Mouse (Mus musculus) thymus, postnatal 36 days (tissue): ENCODE results near the gene Pgap3.

Experiments used
- DNase-seq, 2 experiments: peaks; one replicate each; pipeline ENCODE4 v3.0.0; 2022; ENCODE audit warnings: mixed read lengths in 2 of 2

The Pgap3 gene

DNA sequence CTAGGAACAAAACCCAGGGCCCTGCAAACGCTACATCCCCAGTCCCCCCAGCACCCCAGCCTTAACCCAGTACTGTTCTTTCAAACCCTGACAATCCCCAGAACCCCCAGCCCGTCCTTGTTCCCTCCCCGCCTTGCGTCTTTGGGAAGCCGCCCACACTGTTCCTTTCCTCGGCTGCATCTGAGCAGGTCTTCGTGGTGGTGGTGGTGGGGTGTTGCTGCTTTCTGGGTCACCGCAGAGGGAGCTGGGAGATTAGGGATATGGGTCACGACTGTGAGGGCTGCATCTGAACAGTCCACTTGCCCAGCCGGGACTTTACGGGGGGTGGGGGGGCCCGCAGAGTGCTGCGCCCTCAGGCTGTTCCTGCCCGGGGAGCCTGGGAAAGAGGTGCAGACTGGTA lies 45.8 kb downstream of the Pgap3 start:
- DNase-seq, result no peak

- DNase-seq, result no peak
Measured at GRCm38 (mm10) chr11:98353651-98354211, 46.6 kb downstream of the Pgap3 start.

DNA sequence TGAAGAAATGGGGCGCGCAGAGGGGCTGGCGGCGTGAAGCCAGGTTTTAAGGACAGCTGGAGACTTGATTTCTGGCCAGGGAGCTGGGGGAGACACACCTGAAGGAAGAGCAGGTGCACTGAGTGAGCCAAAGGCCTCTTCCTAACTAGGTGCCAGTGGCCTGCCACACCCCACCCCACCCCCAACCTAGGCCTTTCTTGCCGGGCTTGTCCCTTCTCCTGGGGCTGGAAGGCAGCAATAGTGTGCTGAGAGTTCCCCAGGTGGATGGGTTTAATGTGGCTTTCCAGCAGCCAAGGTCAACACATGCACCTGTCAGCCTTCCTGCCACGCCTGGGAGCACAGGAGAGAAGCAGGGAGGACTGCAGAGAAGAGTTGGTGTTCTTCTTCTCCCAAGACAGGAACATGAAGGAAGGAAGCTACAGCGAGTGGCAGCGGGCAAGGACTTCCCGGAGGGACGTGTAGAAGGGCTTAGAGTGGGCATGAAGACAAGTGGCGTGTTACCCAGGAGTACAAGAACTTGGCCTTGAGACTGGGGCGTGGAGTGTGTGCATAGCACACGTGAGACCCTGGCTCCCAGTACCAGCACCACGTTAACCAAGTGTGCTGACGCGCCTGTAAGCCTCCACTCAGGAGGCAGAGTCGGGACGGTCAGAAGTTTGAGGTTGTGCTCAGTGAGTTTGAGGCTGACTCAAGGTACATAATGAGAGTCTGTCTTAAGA lies 47.9 kb downstream of the Pgap3 start:
- no peak for DNase-seq

GRCm38 (mm10) chr11:98349308-98349707 lies 51.0 kb downstream of the Pgap3 start:
- DNase-seq, result no peak

DNA sequence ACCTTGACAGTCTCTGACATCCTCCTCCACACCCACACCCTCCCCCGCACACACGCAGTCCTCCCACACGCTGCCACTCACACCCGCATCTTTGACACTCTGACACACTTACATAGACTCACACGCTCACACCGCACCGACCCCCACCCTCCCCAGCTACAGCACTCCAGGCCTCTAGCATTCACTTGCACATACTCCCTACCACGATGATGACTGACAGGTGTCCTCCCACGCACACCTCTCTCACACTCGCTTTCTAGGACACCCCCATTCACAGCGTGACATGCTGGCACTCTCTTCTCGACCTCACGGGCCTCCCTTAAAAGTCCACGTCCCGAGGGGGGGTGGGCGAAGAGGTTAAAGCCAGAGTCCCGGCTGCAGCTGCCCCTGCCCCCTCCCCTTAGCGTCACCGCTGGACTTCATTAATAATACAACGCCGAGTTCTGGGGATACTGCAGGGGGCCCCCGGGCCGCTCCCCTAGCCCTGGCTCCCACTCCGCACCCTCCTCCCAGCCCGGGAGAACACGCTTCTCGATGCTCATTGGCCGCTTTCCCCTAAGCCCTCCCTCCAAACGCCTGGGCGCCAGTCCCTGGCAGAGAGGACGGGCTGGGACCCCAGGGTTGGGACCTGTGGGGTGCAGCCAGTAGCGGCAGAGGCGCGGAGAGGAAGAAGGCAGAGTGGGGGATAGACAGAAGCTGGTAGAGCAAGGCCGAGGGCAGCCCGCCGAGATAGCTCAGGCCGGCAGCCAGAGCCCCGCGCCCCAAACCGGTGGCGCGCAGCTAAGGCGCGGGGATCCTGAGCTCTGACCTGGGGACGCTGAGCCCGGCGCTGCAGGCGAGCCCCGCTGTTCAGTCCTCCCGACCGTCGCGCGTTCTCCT lies 52.0 kb downstream of the Pgap3 start, which contains the start of gene Ppp1r1b:
TSS of gene Ppp1r1b (plus strand) at position 322 of the 879 bp plus-strand sequence.
- peak; percentile 67 to 78 for DNase-seq

DNA sequence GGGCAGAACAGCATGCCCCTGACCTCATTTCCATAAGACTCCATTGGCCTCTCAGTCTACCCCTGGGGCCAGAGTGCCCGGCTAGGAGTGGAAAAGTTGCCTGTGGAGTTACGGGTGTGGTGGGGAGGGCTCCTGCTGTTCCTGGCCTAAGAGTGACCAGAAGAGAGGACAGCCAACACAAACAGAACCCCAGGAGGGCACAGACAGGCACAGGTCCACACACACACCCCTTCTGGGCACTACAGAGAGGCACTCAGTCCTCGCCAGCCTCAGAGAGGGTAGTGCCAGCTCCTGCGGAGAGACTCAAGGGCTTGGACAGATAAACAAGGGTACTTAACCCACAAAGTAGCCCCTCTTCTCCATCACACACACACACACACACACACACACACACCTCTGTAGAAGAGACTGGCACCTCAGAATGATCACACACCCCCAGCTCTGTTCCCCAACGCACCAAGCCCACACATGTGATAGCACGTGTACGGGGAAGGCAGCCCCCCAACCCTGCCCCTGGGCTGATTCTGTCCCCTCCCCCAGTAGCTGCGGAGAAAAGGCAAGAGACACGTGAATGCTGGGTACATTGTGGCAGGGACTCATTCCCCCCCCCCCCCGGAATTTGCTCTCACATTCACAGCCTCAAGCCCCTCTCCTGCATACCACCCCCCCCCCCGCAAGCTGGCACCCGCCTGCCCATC lies 52.8 kb downstream of the Pgap3 start:
- DNase-seq, result no peak

DNA sequence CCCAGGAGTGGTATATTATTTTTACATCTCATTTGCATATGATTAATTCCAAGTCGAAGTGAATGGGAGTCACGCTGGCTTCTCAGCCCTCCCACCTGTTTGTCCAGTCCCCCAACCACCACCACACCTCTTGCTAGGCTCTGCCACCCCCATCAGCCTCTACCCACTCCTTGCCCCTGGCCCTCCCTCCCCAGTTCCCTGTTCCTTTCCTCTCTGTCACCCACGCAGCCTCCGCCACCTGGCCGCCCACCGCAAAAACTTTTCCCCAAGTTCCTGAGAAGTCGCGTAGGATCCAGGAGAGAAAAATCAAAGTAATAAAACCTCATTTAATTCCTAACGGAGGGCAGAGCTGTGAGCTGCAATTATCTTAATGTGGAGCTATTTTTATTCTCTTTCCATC lies 54.1 kb downstream of the Pgap3 start:
- DNase-seq, result no peak

- DNase-seq, result peak; percentile 78 to 80
Measured at GRCm38 (mm10) chr11:98345253-98345652, 55.0 kb downstream of the Pgap3 start.

DNA sequence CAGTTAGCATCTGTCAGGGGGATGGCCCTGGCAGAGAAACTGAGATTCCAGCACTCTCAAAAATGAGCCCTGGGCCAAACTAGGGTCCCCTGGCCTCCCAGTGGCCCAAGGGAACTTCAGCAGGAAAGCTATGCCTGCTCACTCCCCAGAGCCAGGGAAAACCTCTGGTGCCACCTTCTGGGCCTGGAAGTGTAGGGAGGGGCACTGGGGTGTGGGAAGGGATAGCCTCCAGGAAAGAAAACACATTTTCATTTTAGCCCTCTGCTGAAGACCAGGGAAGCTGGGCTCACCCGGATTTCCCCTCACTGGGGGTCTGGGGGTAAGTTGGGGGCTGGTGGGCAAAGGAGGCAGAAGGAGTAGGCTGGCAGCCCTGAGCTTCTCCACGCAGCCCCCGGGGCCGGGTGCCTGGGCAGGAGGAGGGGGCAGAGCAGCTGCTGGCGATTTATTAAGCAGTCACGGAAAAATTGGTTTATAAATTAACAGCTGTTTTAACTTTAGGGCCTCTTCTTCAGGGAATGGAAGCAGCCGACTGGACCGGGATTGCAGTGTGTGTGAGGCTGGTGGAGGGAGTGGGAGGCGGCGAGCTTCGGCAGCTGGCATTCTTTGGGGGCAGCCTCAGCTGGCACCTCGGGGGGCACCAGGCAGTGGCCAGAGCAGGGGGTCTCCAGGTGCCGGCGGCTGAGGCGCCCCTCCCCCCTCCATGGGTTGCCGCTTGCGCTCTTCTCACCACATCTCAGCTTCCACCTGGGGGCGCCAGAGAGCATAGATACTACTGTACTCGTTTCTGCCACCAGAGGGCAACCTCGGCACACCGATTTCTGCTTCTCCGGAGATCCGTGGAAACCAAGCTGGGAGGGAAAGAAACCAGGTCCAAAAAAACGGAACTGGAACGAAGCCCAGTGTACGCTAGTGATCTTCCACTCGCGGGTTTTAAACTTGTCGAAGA lies 58.0 kb downstream of the Pgap3 start:
- DNase-seq, result peak; percentile 82 to 92

DNA sequence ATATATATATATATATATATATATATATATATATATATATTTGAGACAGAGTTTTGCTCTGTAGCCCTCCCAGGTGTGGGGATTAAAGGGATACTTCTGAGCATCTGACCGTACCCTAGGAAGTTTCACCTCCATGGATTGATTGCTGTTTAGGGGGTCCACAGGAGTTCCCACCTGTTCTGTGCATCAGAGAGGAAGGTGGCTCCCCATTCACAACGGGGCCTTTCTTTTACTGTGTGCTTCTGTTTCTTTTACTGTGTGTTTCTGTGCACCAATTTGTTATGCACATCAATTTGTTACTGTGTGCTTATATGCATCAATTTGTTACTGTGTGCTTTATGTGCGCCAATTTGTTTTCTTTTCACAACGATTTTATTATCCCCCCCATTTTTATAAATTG lies 59.1 kb downstream of the Pgap3 start:
- no peak for DNase-seq

DNA sequence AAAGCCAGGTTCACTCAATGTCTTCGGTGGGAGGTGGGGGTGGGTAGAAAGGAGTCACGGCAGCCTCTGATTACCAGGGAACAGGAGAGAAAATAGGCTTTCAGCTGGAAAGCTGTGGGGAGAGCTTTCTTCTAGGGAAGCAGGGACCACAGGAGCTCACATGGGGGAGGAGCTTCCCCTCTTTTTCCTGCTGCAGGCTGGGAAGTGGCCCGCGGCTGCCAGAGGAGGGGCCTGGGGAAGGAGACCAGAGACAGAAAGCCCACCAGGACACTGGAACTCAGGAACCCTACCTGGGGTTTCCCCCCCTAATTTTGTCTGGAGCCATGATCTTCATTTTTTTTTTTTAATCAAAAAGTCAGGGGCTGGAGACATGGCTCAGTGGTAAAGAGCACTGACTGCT lies 59.7 kb downstream of the Pgap3 start:
- DNase-seq, result no peak

- no peak for DNase-seq
Measured at GRCm38 (mm10) chr11:98339679-98340287, 60.5 kb downstream of the Pgap3 start.

DNA sequence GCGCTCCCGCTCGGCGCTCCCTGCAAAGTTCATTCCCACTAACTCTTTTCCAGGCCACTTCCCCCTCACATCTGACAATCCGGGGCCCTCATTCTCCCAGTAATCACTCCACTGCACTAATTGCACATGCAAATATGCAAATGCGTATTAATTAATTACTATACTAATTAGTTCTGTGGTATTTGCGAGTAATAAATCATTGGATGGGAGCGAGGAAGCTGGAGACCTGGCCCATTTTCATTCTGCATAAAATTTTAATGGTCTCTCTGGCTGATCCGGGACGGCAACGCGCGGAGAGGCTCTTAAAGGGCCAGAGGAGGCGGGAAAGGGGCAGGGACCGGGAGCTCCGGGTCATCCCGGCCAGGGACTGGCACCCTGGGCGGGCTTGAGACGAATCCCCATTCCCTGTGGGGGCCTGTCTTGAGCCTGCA lies 61.2 kb downstream of the Pgap3 start:
- no peak for DNase-seq
